Mouse (Mus musculus) kidney, adult 2 months (tissue): Measurements from ENCODE around the gene Uhrf2.

Experiments
- CTCF ChIP-seq: fragments of 200-500 bp; conservative IDR thresholded peaks from 2 replicates; pipeline ENCODE4 v1.5.1; 2011; ENCODE audit warnings: low read depth, mild to moderate bottlenecking, control low read depth, low read length, moderate library complexity, mixed read lengths; ENCODE audit not compliant: insufficient read depth, insufficient read length
- POLR2A ChIP-seq: fragments of 200-500 bp; IDR thresholded peaks from one replicate; pipeline ENCODE4 v1.6.1; 2011; ENCODE audit warnings: low read depth, low read length, control low read depth

DNA sequence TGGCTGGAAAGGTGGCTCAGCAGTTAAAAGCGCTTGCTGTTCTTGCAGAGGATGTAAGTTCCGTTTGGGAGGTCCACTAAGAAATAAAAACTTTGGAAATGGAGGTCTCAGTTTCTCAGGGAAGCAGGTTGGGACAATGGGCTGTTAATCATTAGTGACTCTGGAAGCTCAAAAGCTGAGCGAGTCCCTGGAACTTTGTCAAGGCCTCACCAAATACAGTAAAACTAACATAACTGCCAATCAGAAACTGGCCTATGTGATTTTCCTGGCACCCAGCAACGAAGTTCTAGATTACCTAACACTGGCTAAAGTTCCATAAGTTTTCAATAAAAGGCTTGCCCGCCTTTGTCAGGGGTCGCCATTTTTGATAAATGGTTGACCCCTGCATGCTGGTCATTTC, 14.2 kb upstream of the Uhrf2 start:
- TF ChIP-seq CTCF (no peak), POLR2A (no peak)
